Mouse (Mus musculus): ENCODE data around the gene Gm10490. TPM values are rescaled to one million over a fixed set of nuclear protein-coding genes. Genes with fewer than 3 reads are reported as not detected.

Gm10490 gene
- polyA plus RNA-seq, 2 experiments: not detected

GRCm38 (mm10) chrX:7950091-7950490 lies 40.7 kb downstream of the Gm10490 start:
- no peaks in the 10 kb centered on the region for H3K9me3 ChIP-seq (ENCODE audit: control insufficient read depth, low read length)
- H3K4me2 ChIP-seq (ENCODE audit: low read depth): no peak overlapping the region
- no peak overlapping the region for H3K9ac ChIP-seq (replicated peaks)
- 73% methylated on average over 7 of the region's 7 CpGs for WGBS (ENCODE audit: insufficient replicate concordance)
- no peak overlapping the region for H3K4me3 ChIP-seq (ENCODE audit: insufficient read depth in 1 of 2, low read depth in 2 of 2, low read length in 2 of 2)
- DNase-seq (ENCODE audit: low read depth in 3 of 3, low spot score in 3 of 3): no peak
- no peak overlapping the region for H3K27ac ChIP-seq
- no peak for ATAC-seq (ENCODE audit: insufficient read depth)
- TF ChIP-seq CTCF (IDR thresholded peaks at IDR 0.05; ENCODE audit: low read depth) (no peak), EP300 (IDR thresholded peaks at IDR 0.05; ENCODE audit: low read depth) (no peak)
- no peaks in the 10 kb centered on the region for H3K36me3 ChIP-seq (replicated peaks; ENCODE audit: control insufficient read depth, insufficient read depth, low read depth)
- H3K27me3 ChIP-seq (ENCODE audit: control insufficient read depth, insufficient read depth, low read length): no peaks in the 10 kb centered on the region
- peaks cover 0 to 5% of the 10 kb centered on the region in 2 experiments; a peak in 1 of 4 replicates for H3K4me1 ChIP-seq (replicated peaks; ENCODE audit: control insufficient read depth in 2 of 2, insufficient read depth in 2 of 2, low read length in 1 of 2)

GRCm38 (mm10) chrX:7958868-7959267 lies 49.5 kb downstream of the Gm10490 start:
- DNase-seq (ENCODE audit: low read depth in 3 of 3, low spot score in 3 of 3): no peak
- 92% methylated on average over 9 of the region's 9 CpGs for WGBS (ENCODE audit: insufficient replicate concordance)
- no peak overlapping the region for H3K27ac ChIP-seq
- no peak for ATAC-seq (ENCODE audit: insufficient read depth)
- H3K4me2 ChIP-seq (ENCODE audit: low read depth): no peak overlapping the region
- no peaks in the 10 kb centered on the region for H3K9me3 ChIP-seq (ENCODE audit: control insufficient read depth, low read length)
- H3K36me3 ChIP-seq (replicated peaks; ENCODE audit: control insufficient read depth, insufficient read depth, low read depth): peaks cover 49% of the 10 kb centered on the region
- no peaks in the 10 kb centered on the region; a peak in 1 of 4 replicates for H3K4me1 ChIP-seq (replicated peaks; ENCODE audit: control insufficient read depth in 2 of 2, insufficient read depth in 2 of 2, low read length in 1 of 2)
- no peaks in the 10 kb centered on the region for H3K27me3 ChIP-seq (ENCODE audit: control insufficient read depth, insufficient read depth, low read length)
- H3K9ac ChIP-seq (replicated peaks): no peak overlapping the region
- TF ChIP-seq EP300 (IDR thresholded peaks at IDR 0.05; ENCODE audit: low read depth) (no peak), CTCF (IDR thresholded peaks at IDR 0.05; ENCODE audit: low read depth) (no peak)
- no peak overlapping the region for H3K4me3 ChIP-seq (ENCODE audit: insufficient read depth in 1 of 2, low read depth in 2 of 2, low read length in 2 of 2)

Other genes with a start within 250 kb of the Gm10490 start
- 27.3 and 43.1 TPM in 2 replicates for gene Plp2, start 238.2 kb upstream of the Gm10490 start, polyA plus RNA-seq (2012; rRNA removed)
- 29.0 and 31.0 TPM in 2 replicates for gene Plp2, start 238.2 kb upstream of the Gm10490 start, polyA plus RNA-seq (2014; fragmentation: Nextera tagmentation; extraction: Ambion mirVana)
- gene Magix, start 228.3 kb upstream of the Gm10490 start, polyA plus RNA-seq (2012; rRNA removed): 0.02 and 0.04 TPM in 2 replicates
- 0.20 TPM in 1 of 2 replicates, not detected in the other for gene Magix, start 228.3 kb upstream of the Gm10490 start, polyA plus RNA-seq (2014; fragmentation: Nextera tagmentation; extraction: Ambion mirVana)
- 4.4 and 7.0 TPM in 2 replicates for gene Gpkow, start 212.4 kb upstream of the Gm10490 start, polyA plus RNA-seq (2012; rRNA removed)
- 12.6 and 14.6 TPM in 2 replicates for gene Gpkow, start 212.4 kb upstream of the Gm10490 start, polyA plus RNA-seq (2014; fragmentation: Nextera tagmentation; extraction: Ambion mirVana)
- 11.8 and 12.1 TPM in 2 replicates for gene Wdr45, start 195.2 kb upstream of the Gm10490 start, polyA plus RNA-seq (2012; rRNA removed)
- gene Wdr45, start 195.2 kb upstream of the Gm10490 start, polyA plus RNA-seq (2014; fragmentation: Nextera tagmentation; extraction: Ambion mirVana): 7.5 and 10.0 TPM in 2 replicates
- gene Gm45208, start 187.3 kb upstream of the Gm10490 start, polyA plus RNA-seq (2012; rRNA removed): 0.09 and 0.18 TPM in 2 replicates
- not detected in 2 replicates for gene Gm45208, start 187.3 kb upstream of the Gm10490 start, polyA plus RNA-seq (2014; fragmentation: Nextera tagmentation; extraction: Ambion mirVana)
- gene Praf2, start 181.1 kb upstream of the Gm10490 start, polyA plus RNA-seq (2012; rRNA removed): 4.3 and 5.7 TPM in 2 replicates
- 4.0 and 6.6 TPM in 2 replicates for gene Praf2, start 181.1 kb upstream of the Gm10490 start, polyA plus RNA-seq (2014; fragmentation: Nextera tagmentation; extraction: Ambion mirVana)
- 1.4 and 2.0 TPM in 2 replicates for gene Ccdc120, start 158.6 kb upstream of the Gm10490 start, polyA plus RNA-seq (2012; rRNA removed)
- gene Ccdc120, start 158.6 kb upstream of the Gm10490 start, polyA plus RNA-seq (2014; fragmentation: Nextera tagmentation; extraction: Ambion mirVana): 1.5 and 2.3 TPM in 2 replicates
- 4.6 and 4.7 TPM in 2 replicates for gene Tfe3, start 147.0 kb upstream of the Gm10490 start, polyA plus RNA-seq (2012; rRNA removed)
- 5.7 and 7.3 TPM in 2 replicates for gene Tfe3, start 147.0 kb upstream of the Gm10490 start, polyA plus RNA-seq (2014; fragmentation: Nextera tagmentation; extraction: Ambion mirVana)
- gene Gripap1, start 119.8 kb upstream of the Gm10490 start, polyA plus RNA-seq (2012; rRNA removed): 23.3 and 31.3 TPM in 2 replicates
- 17.7 and 19.7 TPM in 2 replicates for gene Gripap1, start 119.8 kb upstream of the Gm10490 start, polyA plus RNA-seq (2014; fragmentation: Nextera tagmentation; extraction: Ambion mirVana)
- gene Kcnd1, start 87.3 kb upstream of the Gm10490 start, polyA plus RNA-seq (2012; rRNA removed): 0.37 and 0.43 TPM in 2 replicates
- gene Kcnd1, start 87.3 kb upstream of the Gm10490 start, polyA plus RNA-seq (2014; fragmentation: Nextera tagmentation; extraction: Ambion mirVana): 0.19 TPM in 2 replicates
- gene Otud5, start 68.2 kb upstream of the Gm10490 start, polyA plus RNA-seq (2012; rRNA removed): 30.0 and 30.4 TPM in 2 replicates
- gene Otud5, start 68.2 kb upstream of the Gm10490 start, polyA plus RNA-seq (2014; fragmentation: Nextera tagmentation; extraction: Ambion mirVana): 26.9 and 28.8 TPM in 2 replicates
- gene Pim2, start 31.3 kb upstream of the Gm10490 start, polyA plus RNA-seq (2012; rRNA removed): 2.8 and 2.9 TPM in 2 replicates
- gene Pim2, start 31.3 kb upstream of the Gm10490 start, polyA plus RNA-seq (2014; fragmentation: Nextera tagmentation; extraction: Ambion mirVana): 2.3 and 2.4 TPM in 2 replicates
- 13.1 and 13.6 TPM in 2 replicates for gene Slc35a2, start 25.5 kb upstream of the Gm10490 start, polyA plus RNA-seq (2012; rRNA removed)
- gene Slc35a2, start 25.5 kb upstream of the Gm10490 start, polyA plus RNA-seq (2014; fragmentation: Nextera tagmentation; extraction: Ambion mirVana): 6.6 and 6.7 TPM in 2 replicates
- gene Pqbp1, start 10.3 kb upstream of the Gm10490 start, polyA plus RNA-seq (2012; rRNA removed): 27.3 and 41.4 TPM in 2 replicates
- 28.4 and 28.5 TPM in 2 replicates for gene Pqbp1, start 10.3 kb upstream of the Gm10490 start, polyA plus RNA-seq (2014; fragmentation: Nextera tagmentation; extraction: Ambion mirVana)
- gene Timm17b, start 10.2 kb upstream of the Gm10490 start, polyA plus RNA-seq (2012; rRNA removed): 18.2 and 18.6 TPM in 2 replicates
- 105 and 109 TPM in 2 replicates for gene Timm17b, start 10.2 kb upstream of the Gm10490 start, polyA plus RNA-seq (2014; fragmentation: Nextera tagmentation; extraction: Ambion mirVana)
- not detected in 2 replicates for gene Gm10491, start 1.7 kb upstream of the Gm10490 start, polyA plus RNA-seq (2012; rRNA removed)
- gene Gm10491, start 1.7 kb upstream of the Gm10490 start, polyA plus RNA-seq (2014; fragmentation: Nextera tagmentation; extraction: Ambion mirVana): not detected in 2 replicates
- gene Pcsk1n, start 10.3 kb downstream of the Gm10490 start, polyA plus RNA-seq (2012; rRNA removed): 0.19 TPM in 1 of 2 replicates, not detected in the other
- 0.08 TPM in 1 of 2 replicates, not detected in the other for gene Pcsk1n, start 10.3 kb downstream of the Gm10490 start, polyA plus RNA-seq (2014; fragmentation: Nextera tagmentation; extraction: Ambion mirVana)
- gene Eras, start 19.1 kb downstream of the Gm10490 start, polyA plus RNA-seq (2012; rRNA removed): 0.05 TPM in 1 of 2 replicates, not detected in the other
- not detected in 2 replicates for gene Eras, start 19.1 kb downstream of the Gm10490 start, polyA plus RNA-seq (2014; fragmentation: Nextera tagmentation; extraction: Ambion mirVana)
- gene Hdac6, start 38.3 kb downstream of the Gm10490 start, polyA plus RNA-seq (2012; rRNA removed): 10.8 and 11.9 TPM in 2 replicates
- 7.9 and 8.8 TPM in 2 replicates for gene Hdac6, start 38.3 kb downstream of the Gm10490 start, polyA plus RNA-seq (2014; fragmentation: Nextera tagmentation; extraction: Ambion mirVana)
- 112 and 113 TPM in 2 replicates for gene Gata1, start 68.5 kb downstream of the Gm10490 start, polyA plus RNA-seq (2012; rRNA removed)
- 105 and 126 TPM in 2 replicates for gene Gata1, start 68.5 kb downstream of the Gm10490 start, polyA plus RNA-seq (2014; fragmentation: Nextera tagmentation; extraction: Ambion mirVana)
- gene Glod5, start 109.0 kb downstream of the Gm10490 start, polyA plus RNA-seq (2012; rRNA removed): not detected in 2 replicates
- not detected in 2 replicates for gene Glod5, start 109.0 kb downstream of the Gm10490 start, polyA plus RNA-seq (2014; fragmentation: Nextera tagmentation; extraction: Ambion mirVana)
- gene Suv39h1, start 165.2 kb downstream of the Gm10490 start, polyA plus RNA-seq (2012; rRNA removed): 24.6 and 31.3 TPM in 2 replicates
- gene Suv39h1, start 165.2 kb downstream of the Gm10490 start, polyA plus RNA-seq (2014; fragmentation: Nextera tagmentation; extraction: Ambion mirVana): 28.4 and 34.8 TPM in 2 replicates
- 8.2 and 10.0 TPM in 2 replicates for gene Was, start 181.0 kb downstream of the Gm10490 start, polyA plus RNA-seq (2012; rRNA removed)
- 2.7 and 3.5 TPM in 2 replicates for gene Was, start 181.0 kb downstream of the Gm10490 start, polyA plus RNA-seq (2014; fragmentation: Nextera tagmentation; extraction: Ambion mirVana)
- 14.3 and 14.5 TPM in 2 replicates for gene Wdr13, start 223.3 kb downstream of the Gm10490 start, polyA plus RNA-seq (2012; rRNA removed)
- 3.7 and 4.4 TPM in 2 replicates for gene Wdr13, start 223.3 kb downstream of the Gm10490 start, polyA plus RNA-seq (2014; fragmentation: Nextera tagmentation; extraction: Ambion mirVana)
- 135 and 224 TPM in 2 replicates for gene Rbm3, start 236.3 kb downstream of the Gm10490 start, polyA plus RNA-seq (2012; rRNA removed)
- gene Rbm3, start 236.3 kb downstream of the Gm10490 start, polyA plus RNA-seq (2014; fragmentation: Nextera tagmentation; extraction: Ambion mirVana): 317 and 352 TPM in 2 replicates